Mouse (Mus musculus): ENCODE data around the gene Dapk1.
"Not testable (repeated sequence)": the region's sequence is repeated elsewhere in the genome, so short reads cannot be mapped to it uniquely, and the experiment has no call there.

The Dapk1 gene

DNA sequence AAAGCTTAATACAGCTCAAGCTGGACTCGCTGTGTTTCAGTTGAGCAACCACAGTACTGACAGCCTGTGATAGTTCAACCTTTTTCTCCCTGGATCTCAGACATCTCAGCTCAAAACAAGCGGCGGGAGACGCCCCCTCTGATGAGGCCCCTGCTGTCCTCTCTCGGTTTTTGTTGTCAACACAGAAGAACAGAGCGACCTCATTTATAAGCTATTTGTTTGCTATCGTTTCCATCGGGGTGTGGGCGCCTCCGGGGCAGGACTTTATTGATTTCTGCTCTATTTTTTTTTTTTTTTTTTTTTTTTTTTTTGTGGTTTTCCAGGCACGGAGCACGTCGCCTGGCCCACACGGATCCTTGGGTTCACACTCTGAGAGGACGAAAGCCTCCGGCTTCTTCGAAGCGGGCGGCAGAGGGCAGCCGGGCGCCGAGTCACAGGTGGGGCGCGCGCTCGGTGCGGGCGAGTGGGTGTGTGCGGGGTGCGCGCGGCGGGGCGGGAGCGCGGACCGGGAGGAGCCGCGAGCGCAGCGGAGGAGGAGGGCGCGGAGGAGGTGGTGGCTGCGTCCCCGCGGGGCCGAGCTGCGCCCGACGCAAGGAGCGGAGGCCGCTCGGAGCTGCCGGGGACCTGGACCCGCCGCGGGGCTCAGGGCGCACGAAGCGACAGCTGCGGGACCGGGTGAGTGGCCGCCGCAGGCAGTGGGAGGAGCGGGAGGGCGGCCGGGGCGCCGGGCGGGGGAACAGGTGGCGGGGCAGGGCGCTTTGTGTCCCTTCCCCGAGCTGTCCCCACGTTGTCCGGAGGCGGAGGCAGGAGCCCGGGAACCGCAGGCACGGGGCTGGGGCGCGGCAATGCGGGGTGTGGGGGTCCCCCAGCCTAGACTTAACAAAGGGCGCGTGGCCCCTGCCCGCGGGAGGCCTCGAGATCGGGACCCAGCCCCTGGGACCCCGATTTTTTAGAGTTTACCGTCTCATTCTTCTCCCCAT lies at the start of gene Dapk1:
Gene Dapk1 (plus strand): TSS at position 512 of the 980 bp plus-strand sequence.
- peak; percentile 88 for DNase-seq (ENCODE audit: low spot score)

GRCm38 (mm10) chr13:60553326-60553725 lies 48.4 kb upstream of the Dapk1 start:
- DNase-seq (ENCODE audit: low spot score), result no peak

- no peak for DNase-seq (ENCODE audit: low spot score)
These were observed 45.3 kb upstream of the Dapk1 start for GRCm38 (mm10) chr13:60556476-60556875.

- no peak for DNase-seq (ENCODE audit: low spot score)
These were observed 44.8 kb upstream of the Dapk1 start for GRCm38 (mm10) chr13:60556911-60557310.

DNA sequence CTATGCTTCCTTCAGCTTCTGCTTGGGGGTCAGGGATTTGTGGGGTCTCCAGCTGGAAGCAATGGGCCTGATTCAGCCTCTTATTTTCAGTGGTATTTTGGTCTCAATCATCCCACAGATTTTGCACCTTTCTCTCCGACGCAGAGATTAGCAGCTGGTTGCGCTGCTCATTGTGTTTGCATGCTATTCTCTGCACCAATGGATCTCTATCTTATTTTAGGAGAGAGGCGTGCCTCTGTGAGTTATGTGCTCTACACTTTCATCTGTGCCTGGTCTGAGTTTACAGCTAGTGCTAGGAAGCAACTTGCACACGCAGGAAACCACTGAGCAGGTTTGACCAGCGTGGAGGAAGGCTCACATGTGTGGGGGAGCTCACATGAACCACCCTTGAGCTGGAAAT lies 37.4 kb upstream of the Dapk1 start:
- no peak for DNase-seq (ENCODE audit: low spot score)

- DNase-seq (ENCODE audit: low spot score), result no peak
These were observed 32.7 kb upstream of the Dapk1 start for GRCm38 (mm10) chr13:60568934-60569548.

GRCm38 (mm10) chr13:60569549-60569941 lies 32.2 kb upstream of the Dapk1 start:
- no peak for DNase-seq (ENCODE audit: low spot score)

DNA sequence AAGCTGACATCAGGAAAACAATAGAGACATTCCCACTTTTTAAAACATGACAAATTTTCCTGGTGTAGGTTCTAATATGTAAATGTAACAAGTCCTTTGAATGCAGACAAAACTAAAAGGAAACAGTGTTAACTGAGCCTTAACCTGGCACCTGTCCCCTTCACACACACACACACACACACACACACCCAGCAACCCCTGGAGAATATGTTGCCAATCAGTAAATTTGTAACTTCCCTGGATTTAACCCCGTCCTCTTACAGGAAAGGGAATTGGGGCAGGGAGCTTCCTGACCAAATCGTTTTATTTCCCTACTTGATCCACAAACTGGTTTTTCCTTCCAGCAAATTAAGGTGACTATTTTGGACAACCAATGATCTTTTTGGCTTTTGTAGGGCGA lies 28.2 kb upstream of the Dapk1 start:
- no peak for DNase-seq (ENCODE audit: low spot score)

GRCm38 (mm10) chr13:60573971-60574370 lies 27.8 kb upstream of the Dapk1 start:
- DNase-seq (ENCODE audit: low spot score), result no peak

DNA sequence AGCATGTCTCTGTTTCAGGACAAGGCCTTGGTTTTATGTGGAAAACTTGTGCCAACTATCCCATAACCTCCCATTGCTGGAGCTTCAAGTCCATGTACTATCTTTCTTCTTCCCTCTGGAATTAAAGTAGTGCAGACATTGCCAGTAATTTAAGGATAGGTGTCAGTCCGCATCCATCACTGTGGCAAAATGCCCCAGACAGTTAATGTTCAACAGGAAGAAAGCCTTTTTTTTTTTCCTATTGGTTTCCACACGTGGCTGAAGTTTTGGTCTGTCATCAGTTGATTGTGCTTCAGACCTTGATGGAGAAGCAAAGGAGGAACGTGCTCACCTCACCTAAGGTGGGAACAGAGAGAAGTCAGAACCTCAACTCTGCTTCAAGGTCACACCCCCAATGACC lies 23.2 kb upstream of the Dapk1 start:
- no peak for DNase-seq (ENCODE audit: low spot score)

- DNase-seq (ENCODE audit: low spot score), result no peak
These were observed 6.9 kb upstream of the Dapk1 start for GRCm38 (mm10) chr13:60594866-60595265.

DNA sequence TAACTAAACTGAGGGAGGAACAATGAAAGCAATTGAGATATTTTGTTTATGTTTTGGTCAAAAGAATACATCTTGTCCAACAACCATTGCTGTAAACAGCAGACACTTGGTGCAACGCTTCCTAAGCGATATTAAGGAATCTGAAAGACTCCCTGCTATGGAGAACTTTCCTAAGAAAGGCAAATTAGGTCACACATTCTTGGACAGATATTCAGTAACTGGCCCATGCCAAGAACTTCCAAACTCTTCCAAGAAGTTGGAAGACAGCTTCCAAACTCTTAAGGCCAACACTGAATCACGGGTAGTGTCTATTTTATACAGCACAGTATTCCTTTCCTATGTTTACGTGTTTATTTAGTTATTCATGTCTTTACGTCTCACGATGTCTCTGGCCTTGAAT lies 6.2 kb upstream of the Dapk1 start:
- no peak for DNase-seq (ENCODE audit: low spot score)

GRCm38 (mm10) chr13:60602416-60603251 lies 887 bp downstream of the Dapk1 start:
- DNase-seq (ENCODE audit: low spot score), result peak; percentile 35

GRCm38 (mm10) chr13:60603252-60603562 lies 1.5 kb downstream of the Dapk1 start:
- no peak for DNase-seq (ENCODE audit: low spot score)

GRCm38 (mm10) chr13:60607411-60607810 lies 5.7 kb downstream of the Dapk1 start:
- no peak for DNase-seq (ENCODE audit: low spot score)

GRCm38 (mm10) chr13:60608411-60609046 lies 6.8 kb downstream of the Dapk1 start:
- no peak for DNase-seq (ENCODE audit: low spot score)

DNA sequence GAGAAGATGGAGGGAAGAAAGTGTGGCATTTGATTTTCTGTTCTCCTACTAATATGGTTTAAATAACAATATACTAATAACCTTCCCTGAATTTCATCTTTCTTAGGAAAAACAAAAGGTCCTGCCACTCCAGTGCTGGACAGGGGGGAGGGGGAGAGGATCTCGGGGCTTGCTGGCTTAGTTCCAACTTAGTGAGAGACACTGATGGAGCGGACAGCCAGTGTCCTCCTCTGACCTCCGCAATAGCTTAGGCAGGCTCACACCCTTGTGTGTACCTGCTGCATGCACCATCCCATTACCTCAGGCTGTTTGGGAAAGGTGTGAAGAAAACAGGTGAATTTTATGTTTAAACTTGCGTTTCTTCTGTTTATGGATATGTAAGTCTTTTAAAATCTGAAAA lies 7.5 kb downstream of the Dapk1 start:
- DNase-seq (ENCODE audit: low spot score), result no peak

- DNase-seq (ENCODE audit: low spot score), result no peak
These were observed 8.8 kb downstream of the Dapk1 start for GRCm38 (mm10) chr13:60610558-60610957.

- not testable (repeated sequence) for DNase-seq (ENCODE audit: low spot score)
These were observed 9.2 kb downstream of the Dapk1 start for GRCm38 (mm10) chr13:60610971-60611370.

DNA sequence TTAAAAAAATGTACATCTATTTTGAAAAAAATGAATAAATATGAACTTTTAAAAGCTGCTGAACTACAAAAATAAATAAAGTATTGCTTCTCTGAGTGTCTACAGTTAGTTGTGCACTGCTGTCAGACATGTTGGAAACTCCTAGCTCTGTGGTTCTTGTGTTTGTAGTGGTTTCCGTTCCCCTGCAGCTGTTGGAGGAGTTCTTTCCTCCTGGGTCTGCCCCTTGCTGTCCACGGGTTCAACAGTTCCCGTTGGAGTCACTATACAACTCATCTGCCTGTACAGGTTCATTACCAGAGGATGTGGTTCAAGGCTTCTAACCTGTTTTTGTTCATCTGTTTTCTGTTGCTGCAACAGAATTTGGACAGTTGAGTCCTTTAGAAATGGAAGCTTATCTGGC lies 10.4 kb downstream of the Dapk1 start:
- DNase-seq (ENCODE audit: low spot score), result no peak

DNA sequence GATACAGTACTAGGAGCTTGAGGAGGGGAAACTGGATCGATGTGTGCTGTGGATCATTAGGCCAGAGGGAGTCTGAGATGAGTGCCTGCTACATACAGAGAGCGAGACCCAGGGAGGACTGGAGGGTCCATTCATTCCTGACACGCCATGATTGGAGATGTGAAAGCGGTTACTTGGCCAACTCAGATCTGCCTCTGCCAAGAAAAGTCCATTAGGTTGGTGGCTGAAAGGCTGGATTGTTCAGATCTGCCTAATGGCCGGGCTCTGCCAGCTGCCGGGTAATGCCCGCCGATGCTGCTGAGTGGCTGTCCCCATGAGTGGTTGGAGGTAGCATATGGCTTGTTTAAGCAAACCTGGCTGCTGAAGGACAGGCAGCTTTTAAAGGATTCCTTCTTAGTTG lies 12.4 kb downstream of the Dapk1 start:
- no peak for DNase-seq (ENCODE audit: low spot score)

GRCm38 (mm10) chr13:60615057-60615650 lies 13.4 kb downstream of the Dapk1 start:
- no peak for DNase-seq (ENCODE audit: low spot score)
